Mouse (Mus musculus) bone marrow macrophage, adult 2 months (primary cell): ENCODE data around the gene Duxbl1.
"Not testable (repeated sequence)": the region's sequence is repeated elsewhere in the genome, so short reads cannot be mapped to it uniquely, and the experiment has no call there.

Experiments used
- CTCF ChIP-seq: IDR thresholded peaks from 2 replicates; pipeline ENCODE4 v1.5.1; 2012; ENCODE audit warnings: low read depth, mild to moderate bottlenecking, low read length, moderate library complexity
- POLR2A ChIP-seq: IDR thresholded peaks from 2 replicates; pipeline ENCODE4 v1.6.1; 2012; ENCODE audit warnings: mild to moderate bottlenecking, low read depth, low read length, borderline replicate concordance

DNA sequence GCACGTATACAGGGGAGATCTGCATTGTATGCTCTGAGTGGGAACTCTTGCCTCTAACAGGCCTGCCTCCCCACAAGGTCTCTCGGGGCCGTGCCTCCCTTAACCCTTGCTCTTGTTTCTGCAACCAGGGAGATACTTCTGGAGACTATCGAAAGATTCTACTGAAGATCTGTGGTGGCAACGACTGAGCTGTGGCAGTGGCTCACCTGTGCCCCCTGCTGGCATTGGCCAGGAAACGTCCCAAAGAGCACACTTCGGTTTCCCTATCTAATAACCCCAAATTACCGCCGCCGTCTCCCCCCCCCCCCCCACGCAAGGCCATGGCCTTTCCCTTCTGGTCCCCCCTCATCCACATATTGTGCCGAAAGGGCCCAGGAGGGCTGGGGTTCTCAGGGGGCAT lies 47.3 kb downstream of the Duxbl1 start:
- not testable (repeated sequence) for TF ChIP-seq CTCF, POLR2A
